In genomic region chr10:62508459-62508858, GRCm38 (mm10) we compare ENCODE assay signal across 8 mouse cellular contexts. TPM values are rescaled to one million over a fixed set of nuclear protein-coding genes. Genes with fewer than 3 reads are reported as not detected.
DNase-seq lines count a peak whose midpoint lies in the region; ATAC-seq lines count a peak whose summit lies in the region.

No protein-coding gene starts in this region.

- DNase-seq in ovary, postnatal 36 days (ENCODE audit: low spot score) = peak; percentile 9
- no peak for DNase-seq in ovary, adult 18-20 months (ENCODE audit: low spot score)
- DNase-seq in heart, postnatal 4 days = peak; percentile 36
- DNase-seq in left cerebral cortex, adult 11 months (ENCODE audit: low spot score) = no peak
- no peak for DNase-seq in MN1 (ENCODE audit: low spot score)

- WGBS in limb, embryonic 12.5 days = 5% methylated on average over 11 of the region's 11 CpGs
- 7% methylated on average over 11 of the region's 11 CpGs for WGBS in midbrain, embryonic 16.5 days

- peak overlapping the region; percentile 33 for H3K4me3 ChIP-seq in limb, embryonic 12.5 days (replicated peaks)
- peak overlapping the region; percentile 20 for H3K4me3 ChIP-seq in midbrain, embryonic 16.5 days (ENCODE audit: low read depth, low read length)

- 0 out of 2 replicates have a peak, but pooled peaks have one; percentile 5 for ATAC-seq in erythroid progenitor cell, adult 5-6 weeks (replicated peaks; ENCODE audit: low FRiP score, poor library complexity, severe bottlenecking)
- ATAC-seq in limb, embryonic 12.5 days (ENCODE audit: insufficient number of reproducible peaks, insufficient read depth, low FRiP score, low TSS enrichment, low read depth) = no peak
- ATAC-seq in midbrain, embryonic 16.5 days = no peak

- H3K4me1 ChIP-seq in limb, embryonic 12.5 days (replicated peaks) = peaks cover 6% of the 10 kb centered on the region
- peaks cover 5% of the 10 kb centered on the region; the same call in 1 of the 2 replicates for H3K4me1 ChIP-seq in midbrain, embryonic 16.5 days (ENCODE audit: control insufficient read depth, insufficient read depth, low read length)

- H3K4me2 ChIP-seq in limb, embryonic 12.5 days = peak overlapping the region; percentile 57
- H3K4me2 ChIP-seq in midbrain, embryonic 16.5 days (ENCODE audit: low read length) = peak overlapping the region; percentile 58

- no peaks in the 10 kb centered on the region for H3K9me3 ChIP-seq in limb, embryonic 12.5 days
- no peaks in the 10 kb centered on the region for H3K9me3 ChIP-seq in midbrain, embryonic 16.5 days (replicated peaks; ENCODE audit: control insufficient read depth, low read length, poor library complexity, severe bottlenecking)

- no peak overlapping the region for H3K9ac ChIP-seq in limb, embryonic 12.5 days (replicated peaks)
- H3K9ac ChIP-seq in midbrain, embryonic 16.5 days (ENCODE audit: low read depth, low read length) = 0 out of 2 replicates have a peak overlapping the region, but pooled peaks have one; percentile 39

- no peaks in the 10 kb centered on the region for H3K36me3 ChIP-seq in limb, embryonic 12.5 days
- H3K36me3 ChIP-seq in midbrain, embryonic 16.5 days (ENCODE audit: control insufficient read depth, insufficient read depth, low read length) = no peaks in the 10 kb centered on the region

- no peak overlapping the region for H3K27ac ChIP-seq in limb, embryonic 12.5 days
- H3K27ac ChIP-seq in midbrain, embryonic 16.5 days (ENCODE audit: low read length) = no peak overlapping the region

- H3K27me3 ChIP-seq in limb, embryonic 12.5 days = peaks cover 24% of the 10 kb centered on the region
- H3K27me3 ChIP-seq in midbrain, embryonic 16.5 days (ENCODE audit: control insufficient read depth, insufficient read depth, low read depth, low read length) = no peaks in the 10 kb centered on the region

RNA-seq across cellular contexts. Expression of gene Srgn, which starts 18.8 kb away (rescaled TPM):
- total RNA-seq in erythroid progenitor cell, adult 5-6 weeks (2015; ENCODE audit: low replicate concordance) = 532 and 556 TPM in 2 replicates
- total RNA-seq in erythroid progenitor cell, adult 5-6 weeks (2017; ENCODE audit: low replicate concordance) = 147 and 262 TPM in 2 replicates
- 10 to 100 TPM; 16.9 to 18.4 TPM for total RNA-seq in heart, postnatal 4 days (2021)
- polyA plus RNA-seq in limb, embryonic 12.5 days (2016; fragmentation: Nextera tagmentation; extraction: Ambion mirVana) = 3.9 and 5.5 TPM in 2 replicates
- polyA plus RNA-seq in midbrain, embryonic 16.5 days (2015; fragmentation: Nextera tagmentation; extraction: Ambion mirVana) = 9.4 and 9.6 TPM in 2 replicates

RNA-seq across cellular contexts. Expression of gene Vps26a, which starts 21.9 kb away (rescaled TPM):
- 33.5 and 37.3 TPM in 2 replicates for total RNA-seq in erythroid progenitor cell, adult 5-6 weeks (2015; ENCODE audit: low replicate concordance)
- total RNA-seq in erythroid progenitor cell, adult 5-6 weeks (2017; ENCODE audit: low replicate concordance) = 29.4 and 48.0 TPM in 2 replicates
- 10 to 100 TPM; 50.9 to 53.0 TPM for total RNA-seq in heart, postnatal 4 days (2021)
- polyA plus RNA-seq in limb, embryonic 12.5 days (2016; fragmentation: Nextera tagmentation; extraction: Ambion mirVana) = 72.4 and 72.8 TPM in 2 replicates
- 55.9 and 59.0 TPM in 2 replicates for polyA plus RNA-seq in midbrain, embryonic 16.5 days (2015; fragmentation: Nextera tagmentation; extraction: Ambion mirVana)

RNA-seq across cellular contexts. Expression of gene Supv3l1, which starts 58.9 kb away (rescaled TPM):
- 16.2 and 37.7 TPM in 2 replicates for total RNA-seq in erythroid progenitor cell, adult 5-6 weeks (2015; ENCODE audit: low replicate concordance)
- total RNA-seq in erythroid progenitor cell, adult 5-6 weeks (2017; ENCODE audit: low replicate concordance) = 2.5 and 9.5 TPM in 2 replicates
- 10 to 100 TPM; 39.2 to 40.7 TPM for total RNA-seq in heart, postnatal 4 days (2021)
- 30.1 and 32.3 TPM in 2 replicates for polyA plus RNA-seq in limb, embryonic 12.5 days (2016; fragmentation: Nextera tagmentation; extraction: Ambion mirVana)
- 18.6 and 19.4 TPM in 2 replicates for polyA plus RNA-seq in midbrain, embryonic 16.5 days (2015; fragmentation: Nextera tagmentation; extraction: Ambion mirVana)

RNA-seq across cellular contexts. Expression of gene 4930507D05Rik, which starts 59.2 kb away (rescaled TPM):
- total RNA-seq in erythroid progenitor cell, adult 5-6 weeks (2015; ENCODE audit: low replicate concordance) = not detected in 2 replicates
- total RNA-seq in erythroid progenitor cell, adult 5-6 weeks (2017; ENCODE audit: low replicate concordance) = not detected in 2 replicates
- under 1 TPM; 0.36 to 0.62 TPM for total RNA-seq in heart, postnatal 4 days (2021)
- polyA plus RNA-seq in limb, embryonic 12.5 days (2016; fragmentation: Nextera tagmentation; extraction: Ambion mirVana) = 0.71 and 1.1 TPM in 2 replicates
- polyA plus RNA-seq in midbrain, embryonic 16.5 days (2015; fragmentation: Nextera tagmentation; extraction: Ambion mirVana) = 1.2 and 1.4 TPM in 2 replicates

Comparison
In these comparisons a context has a peak if more than half of its experiments do, and no peak if none do; other contexts are left out.
1. DNase-seq: peak in ovary, postnatal 36 days (single experiment) and heart, postnatal 4 days (single experiment); none in ovary, adult 18-20 months (single experiment), left cerebral cortex, adult 11 months (single experiment) and MN1 (single experiment).
2. RNA of gene Srgn, which starts 18.8 kb away (total RNA-seq): 147 to 556 TPM in erythroid progenitor cell, adult 5-6 weeks; 16.9 to 18.4 TPM in heart, postnatal 4 days; every median in the first group is over 4 times any median in the second.